Mouse (Mus musculus) gastrocnemius, adult 18-20 months (tissue): ENCODE data around the gene Tacc2. TPM values are rescaled to one million over a fixed set of nuclear protein-coding genes. Genes with fewer than 3 reads are reported as not detected.

Source experiments
- DNase-seq: peaks from one replicate; pipeline ENCODE4 v3.0.0; 2021; ENCODE audit warnings: low spot score
- total RNA-seq, 2 experiments: library from RNA; stranded (reverse); gene quantifications; 2 replicates each; pipeline ENCODE4 v1.2.3; 2021

The Tacc2 gene
- total RNA-seq, 2 experiments from 2014 or later = 414 to 460 TPM

DNA sequence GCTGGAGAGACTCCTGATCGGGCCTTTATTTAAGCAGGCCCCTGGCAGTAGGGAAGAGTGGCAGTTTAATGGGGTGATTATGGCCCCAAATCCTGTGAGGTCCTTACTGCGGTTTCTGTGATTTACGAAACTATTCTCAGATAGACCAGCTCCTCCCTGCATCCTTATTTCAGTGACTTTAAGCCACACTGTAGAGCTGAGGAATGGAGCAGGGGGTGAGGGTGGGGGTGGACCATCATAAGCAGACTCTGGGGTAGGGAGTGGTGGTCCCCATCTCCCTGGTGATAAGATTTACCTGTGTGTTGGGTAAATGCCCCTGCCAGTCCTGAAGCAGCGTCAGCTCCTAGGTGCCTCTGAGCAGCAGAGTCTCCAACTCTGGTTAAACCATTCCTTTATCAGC, 29.7 kb downstream of the Tacc2 start:
- DNase-seq = no peak

DNA sequence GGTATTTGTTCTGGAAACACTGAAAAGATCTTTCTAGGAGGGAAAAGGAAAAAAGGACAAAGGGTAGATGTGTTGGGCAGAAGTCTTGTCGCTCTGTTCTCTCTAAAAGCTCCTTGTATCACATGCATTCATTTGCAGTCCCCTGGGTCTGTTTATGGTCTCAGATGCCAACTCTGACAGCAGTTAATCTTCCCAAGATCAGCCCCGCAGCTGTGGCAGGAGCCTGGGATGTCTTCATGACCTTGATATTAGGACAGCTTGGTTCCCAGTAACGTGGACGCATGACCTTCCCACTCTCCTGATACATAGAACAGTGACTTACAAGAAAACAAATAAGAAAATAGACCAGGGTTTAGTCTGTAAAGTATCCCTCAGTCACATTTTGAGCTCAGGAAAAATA, 36.7 kb downstream of the Tacc2 start:
- peak; percentile 51 for DNase-seq

DNA sequence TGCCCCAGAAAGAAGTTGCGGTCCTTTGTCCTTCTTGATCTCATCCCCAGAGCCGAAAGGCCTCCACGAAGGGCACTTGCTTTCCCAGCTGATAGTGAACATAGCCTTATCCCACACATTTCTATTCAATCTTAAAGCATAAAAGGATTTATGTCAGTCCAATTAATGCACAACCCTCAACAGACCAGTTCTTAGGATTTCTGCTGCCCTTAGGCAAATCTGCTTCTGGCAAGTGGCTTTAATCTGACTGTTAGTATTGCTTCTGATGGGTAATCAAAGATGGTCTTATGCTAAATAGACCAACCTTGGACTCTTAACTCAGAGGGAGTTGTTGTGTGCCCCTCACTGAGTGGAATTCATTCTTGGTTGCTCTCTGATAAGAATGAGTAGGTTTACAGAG, 40.4 kb downstream of the Tacc2 start:
- no peak for DNase-seq

DNA sequence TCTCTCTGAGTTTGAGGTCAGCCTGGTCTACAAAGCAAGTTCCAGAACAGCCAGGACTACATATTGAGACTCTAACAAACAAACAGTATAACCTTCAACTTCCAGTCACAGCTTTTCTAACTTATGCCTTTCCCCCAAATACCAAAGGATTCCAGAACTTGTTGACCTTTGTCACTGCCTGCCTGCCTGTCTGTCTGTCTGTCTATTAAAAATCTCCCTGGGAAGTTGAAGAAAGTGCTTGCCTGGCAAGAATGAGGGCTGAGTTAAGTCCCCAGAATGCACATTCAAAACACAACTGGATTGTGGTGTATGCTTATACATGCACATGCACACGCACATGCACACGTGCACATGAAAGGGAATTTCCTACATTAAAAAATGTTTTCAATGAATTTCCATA, 43.8 kb downstream of the Tacc2 start:
- no peak for DNase-seq

DNA sequence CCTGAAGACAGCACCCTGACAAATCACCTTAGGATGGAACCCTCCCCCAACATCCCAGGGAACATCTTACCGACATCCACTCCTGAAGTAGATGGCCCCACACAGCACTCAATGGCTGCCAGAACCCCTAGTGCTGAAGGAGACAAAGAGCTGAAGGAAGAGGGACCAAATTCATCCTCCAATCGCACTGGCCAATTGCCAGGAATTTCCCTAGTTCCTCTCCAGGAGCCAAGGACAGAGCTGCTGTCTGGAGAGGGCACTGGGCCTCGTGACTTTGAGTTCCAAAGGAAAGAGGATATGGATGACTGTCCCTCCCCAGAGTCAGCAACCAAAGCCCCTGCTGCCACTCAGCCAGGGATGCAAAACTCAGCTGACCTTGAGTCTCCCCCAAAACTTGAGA, 44.7 kb downstream of the Tacc2 start:
- peak; percentile 64 for DNase-seq

DNA sequence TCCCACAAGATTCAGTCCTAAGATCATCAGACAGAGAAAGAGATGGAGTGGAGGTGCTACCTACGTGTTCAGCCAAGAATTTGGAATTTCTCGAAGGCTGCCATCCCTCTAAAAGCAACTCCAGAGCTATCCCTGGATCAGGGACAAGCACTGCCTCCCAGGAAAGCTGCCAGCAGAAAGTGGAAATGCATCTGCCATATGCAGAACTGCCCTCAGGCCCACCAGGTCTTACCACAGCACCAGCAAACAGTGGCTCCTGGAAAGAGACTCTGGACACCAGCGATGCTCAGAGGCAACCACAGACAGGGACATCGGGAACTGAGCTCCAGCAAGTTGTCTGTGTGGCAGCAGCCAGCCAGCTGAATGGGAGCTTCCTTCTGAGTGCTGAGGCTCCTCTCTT, 45.1 kb downstream of the Tacc2 start:
- DNase-seq = peak; percentile 54

DNA sequence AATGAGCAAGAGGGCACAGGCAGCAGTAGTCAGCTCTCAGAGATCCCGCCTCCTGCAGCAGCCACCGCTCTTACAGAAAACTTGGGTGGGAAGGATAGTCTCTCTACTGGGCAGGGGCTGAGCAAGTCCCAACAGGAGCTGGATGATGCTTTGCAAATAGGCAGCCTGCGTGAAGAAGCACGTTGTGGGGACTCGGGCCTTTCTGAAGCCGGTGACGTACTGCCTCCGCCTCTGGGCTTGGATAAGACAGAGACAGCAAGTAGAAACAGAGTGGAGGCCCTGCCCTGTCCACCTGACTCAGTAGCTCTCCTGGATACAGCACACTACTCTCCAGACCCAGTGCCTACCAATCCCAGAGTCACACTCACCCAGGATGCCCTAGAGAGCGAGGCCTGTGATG, 47.1 kb downstream of the Tacc2 start:
- DNase-seq = no peak

DNA sequence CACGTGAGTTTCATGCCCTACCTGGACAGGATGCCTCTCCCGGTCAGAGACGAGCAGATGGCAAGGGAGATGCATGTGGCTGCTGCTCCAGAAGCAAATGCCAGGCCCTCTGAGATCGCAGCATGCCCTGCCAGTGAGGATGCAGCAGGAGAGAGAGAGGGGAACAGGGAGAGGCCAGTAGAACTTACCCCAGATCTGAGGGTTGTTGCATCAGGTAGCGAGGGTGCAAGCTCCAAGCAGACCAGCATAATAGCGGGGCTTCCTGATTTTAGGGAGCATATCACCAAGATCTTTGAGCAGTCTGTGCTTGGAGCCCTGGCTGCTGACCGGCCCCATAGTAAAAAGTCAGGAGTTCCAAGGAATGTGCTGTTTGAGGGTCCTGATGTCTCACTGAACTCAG, 48.1 kb downstream of the Tacc2 start:
- no peak for DNase-seq

DNA sequence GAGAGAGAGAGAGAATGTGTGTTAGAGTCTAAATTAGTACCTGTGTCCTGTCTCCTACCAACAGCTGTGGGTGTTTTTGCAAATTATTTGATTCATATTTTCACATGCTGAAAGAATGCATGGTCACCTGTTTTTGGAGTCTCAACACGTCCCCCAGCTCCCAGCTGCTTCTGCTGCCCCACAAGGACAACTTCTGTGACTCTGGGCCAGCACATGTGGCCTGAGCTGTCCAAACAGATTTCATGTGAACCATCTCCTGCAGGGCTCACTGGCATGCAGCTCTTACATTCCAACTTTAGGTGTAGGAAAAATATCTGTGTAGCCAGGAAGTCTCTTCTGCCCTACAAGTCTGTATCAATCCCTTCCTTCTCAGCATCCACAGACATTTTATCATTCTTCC, 51.4 kb downstream of the Tacc2 start:
- no peak for DNase-seq

DNA sequence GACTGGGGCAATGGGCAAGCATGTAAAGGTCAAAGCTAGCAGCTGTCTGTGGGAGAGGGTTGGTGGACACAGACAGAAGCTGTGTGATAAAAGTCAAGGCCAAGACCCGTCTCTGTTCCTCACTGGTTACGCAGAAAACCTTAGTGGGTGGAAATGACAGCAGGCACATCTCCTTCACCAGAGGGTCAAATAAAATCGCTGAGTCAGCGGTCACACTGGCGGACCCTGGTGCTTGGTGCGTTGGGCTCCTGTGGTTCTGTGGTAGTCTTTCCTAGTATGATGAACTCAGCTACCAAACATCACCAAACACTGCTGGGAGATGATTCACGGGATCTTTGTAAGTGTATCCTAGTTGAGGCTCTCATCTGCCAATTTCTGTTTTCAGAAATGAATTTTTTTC, 52.8 kb downstream of the Tacc2 start:
- no peak for DNase-seq

DNA sequence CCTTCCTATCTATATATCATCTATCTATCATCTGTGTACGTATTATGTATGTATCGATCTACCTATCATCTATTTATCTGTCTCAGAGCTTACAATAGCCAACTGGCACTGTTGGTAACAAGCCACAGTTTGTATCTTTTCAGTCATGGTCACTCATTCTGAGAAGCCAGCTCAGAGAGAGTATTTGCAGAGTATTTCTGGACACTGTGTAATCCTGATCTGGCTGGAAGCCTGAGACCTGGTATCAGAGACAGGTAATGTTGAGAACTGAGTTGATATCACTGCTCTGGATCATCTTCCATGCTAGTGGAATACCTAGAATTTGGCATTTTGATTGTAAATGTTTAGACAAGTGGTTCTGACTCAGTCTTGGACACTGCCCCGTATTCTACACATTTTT, 53.7 kb downstream of the Tacc2 start:
- DNase-seq = peak; percentile 55

DNA sequence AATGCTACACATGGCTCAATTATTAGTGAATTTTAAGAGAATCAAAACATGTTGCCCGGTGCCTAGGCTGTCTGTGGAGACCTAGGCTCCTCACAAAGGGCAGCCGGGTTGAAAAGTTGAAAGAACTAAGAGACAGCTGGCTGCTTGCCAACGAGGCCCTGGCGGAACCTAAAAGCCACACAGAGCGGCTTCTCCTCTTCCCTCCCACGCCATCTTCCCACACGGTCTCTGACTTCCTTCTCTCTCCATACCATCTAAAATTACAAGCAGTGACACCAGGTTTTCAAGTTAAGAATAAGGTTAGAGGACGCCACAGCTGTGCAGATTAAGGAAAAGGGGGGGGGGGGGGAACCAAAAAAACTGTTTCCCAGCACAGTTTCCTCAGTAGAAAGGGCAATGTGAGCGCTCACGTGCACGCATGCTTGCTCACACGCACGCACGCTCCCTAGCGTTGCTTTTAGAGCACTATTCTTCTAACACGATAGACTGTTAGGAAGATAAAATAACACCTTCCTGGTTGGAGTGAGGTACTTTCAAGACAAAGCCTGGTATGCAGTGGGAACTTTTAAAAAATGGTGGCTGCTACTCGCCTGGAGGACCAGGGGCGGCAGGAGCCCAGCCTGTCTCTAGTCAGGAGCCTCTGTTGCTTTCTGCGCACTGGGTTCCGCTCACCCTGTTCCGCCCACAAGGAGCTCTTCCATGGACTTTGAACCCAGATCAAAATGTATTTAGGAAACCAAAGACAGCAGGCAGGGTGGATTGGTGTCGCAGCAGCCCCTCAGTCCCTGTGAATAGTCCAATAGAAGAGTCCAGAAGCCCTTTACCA, 54.5 kb downstream of the Tacc2 start:
- DNase-seq = no peak

DNA sequence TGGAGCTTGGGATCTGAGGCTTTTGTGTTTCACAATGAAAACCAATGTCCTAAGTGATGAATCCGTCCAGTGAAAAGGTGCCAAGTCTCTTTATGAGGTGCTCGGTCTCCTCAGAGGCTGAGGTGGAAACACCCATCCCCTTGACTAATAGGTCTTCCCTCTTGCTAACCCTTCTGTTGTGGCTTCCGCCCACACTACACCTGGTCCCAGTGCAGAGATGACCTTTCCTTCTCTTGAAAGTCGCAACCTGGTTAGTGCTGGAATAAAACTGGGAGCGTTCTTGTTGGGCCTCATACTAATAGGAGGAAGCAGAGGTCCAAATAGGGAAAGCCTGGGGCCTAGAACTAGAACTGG, 55.1 kb downstream of the Tacc2 start:
- DNase-seq = no peak

DNA sequence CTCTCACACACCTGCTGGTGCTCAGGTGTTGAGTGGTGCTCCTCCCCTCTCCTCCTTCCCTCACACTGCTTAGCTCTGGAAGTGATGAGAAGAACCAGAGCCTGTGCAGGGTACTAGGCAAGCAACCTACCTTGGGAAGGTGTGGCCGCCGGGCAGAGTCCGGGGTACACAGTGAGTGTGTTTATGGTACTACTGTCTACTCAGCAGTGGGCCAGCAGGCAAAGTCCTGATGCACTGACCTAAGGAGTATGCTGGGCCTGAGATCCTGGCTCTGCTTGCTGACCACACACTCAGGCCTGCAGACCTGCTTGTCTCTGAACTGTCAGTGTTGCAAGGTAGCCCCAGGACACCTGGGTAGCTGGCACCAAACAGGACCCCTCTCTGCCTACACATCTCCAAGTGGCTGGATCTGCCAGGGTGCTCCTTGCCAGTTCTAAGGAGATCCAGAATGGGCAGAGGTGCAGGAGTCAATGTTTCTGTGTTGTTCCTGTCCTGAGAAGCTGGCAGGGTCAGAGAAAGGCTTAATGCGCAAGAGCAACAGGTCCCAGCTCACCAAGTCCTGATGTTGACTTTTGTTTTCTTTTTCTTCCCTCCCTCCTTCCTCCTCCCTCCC, 57.1 kb downstream of the Tacc2 start:
- no peak for DNase-seq

DNA sequence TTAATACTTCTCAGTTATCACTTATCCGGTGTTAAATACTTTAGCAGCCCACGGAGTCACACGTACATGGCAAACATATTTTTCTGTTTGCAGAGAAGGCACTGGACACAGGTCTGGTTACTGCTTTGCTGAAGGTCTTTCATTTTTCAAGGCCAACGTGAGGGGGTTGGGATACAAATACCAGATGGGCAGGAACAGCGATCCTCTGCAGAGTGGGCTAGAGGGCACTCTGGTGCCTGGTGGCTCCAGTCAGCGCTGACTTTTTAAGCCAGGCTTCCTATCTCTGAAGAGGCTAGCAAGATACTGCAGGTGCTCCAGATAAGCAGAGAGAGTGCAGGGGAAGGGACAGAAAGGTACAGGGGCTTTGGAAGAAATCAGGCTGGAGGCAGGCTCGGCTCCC, 58.0 kb downstream of the Tacc2 start:
- no peak for DNase-seq

DNA sequence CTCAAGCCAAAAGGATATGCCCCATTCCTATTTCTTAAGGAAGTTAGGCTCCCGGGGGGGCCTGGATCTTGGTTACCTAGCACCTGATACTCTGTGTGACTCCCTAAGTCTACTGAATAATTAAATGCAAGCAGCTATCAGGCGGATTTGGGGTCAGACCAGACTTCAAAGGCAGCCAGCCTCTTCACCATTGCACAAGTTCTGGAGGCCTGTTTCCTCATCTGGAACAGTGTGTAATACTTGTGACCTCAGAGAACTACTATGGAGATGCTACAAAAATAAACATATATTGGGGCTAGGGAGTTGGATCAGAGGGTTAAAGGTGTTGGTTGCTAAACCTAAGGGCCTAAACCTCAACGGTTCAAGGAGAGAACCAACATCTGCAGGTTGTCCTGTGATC, 59.0 kb downstream of the Tacc2 start:
- DNase-seq = no peak

DNA sequence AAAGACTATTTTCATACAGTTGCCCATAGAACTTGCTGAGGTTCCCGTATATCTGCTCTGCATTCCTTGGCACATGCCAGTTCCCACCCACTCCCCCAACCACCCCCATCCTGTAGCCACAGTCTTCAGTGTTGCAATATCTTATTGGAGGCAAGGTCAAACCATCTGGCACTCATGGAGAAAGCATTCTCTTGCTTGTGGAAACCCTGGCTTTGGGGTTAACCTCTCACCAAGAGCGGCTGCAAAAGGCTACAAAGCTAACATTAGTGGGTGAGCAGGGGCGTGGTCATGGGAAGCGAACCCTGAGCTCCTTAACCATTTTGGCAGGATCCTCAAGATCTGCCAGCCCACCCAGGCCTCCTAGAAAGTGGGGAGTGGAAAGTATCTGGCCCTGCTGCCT, 59.7 kb downstream of the Tacc2 start:
- no peak for DNase-seq

DNA sequence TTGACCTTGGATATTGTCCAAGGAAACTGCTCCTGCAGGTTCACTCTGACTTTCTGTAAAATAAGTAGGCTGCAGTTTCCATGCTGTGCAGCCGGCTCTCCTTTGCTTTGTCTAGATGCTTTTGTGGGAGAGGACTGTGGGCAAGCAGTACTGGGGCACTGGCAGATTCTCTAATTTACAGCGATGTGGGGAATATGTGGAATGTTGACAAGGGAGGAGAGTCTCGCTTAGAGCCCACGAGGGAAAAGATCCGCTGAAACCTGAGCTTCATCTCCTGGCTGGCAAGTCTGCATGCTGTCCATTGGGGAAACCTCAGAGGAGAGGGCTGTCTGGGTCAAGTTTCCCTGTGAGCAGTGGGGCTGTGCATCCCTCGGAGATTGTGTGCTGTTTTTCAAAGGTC, 60.6 kb downstream of the Tacc2 start:
- DNase-seq = no peak

DNA sequence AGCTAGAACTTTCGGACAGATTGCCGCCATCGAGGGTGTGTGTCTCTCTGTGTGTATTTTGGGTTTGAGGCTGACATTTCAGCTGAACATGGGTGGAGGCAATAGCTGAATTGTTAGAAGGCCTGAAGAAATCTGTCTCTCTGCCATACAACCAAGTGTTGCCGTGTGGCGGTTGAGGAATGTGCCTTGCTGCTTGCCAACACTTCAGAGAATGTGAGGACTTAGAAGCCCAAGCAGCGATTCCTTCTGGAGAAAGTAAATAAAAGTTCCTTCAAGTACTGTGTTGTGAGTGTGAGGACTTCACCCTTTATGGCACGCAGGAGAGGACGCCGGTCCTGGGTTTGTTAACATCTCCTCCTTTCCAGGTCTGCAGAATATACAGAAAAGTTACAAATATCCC, 63.4 kb downstream of the Tacc2 start:
- no peak for DNase-seq

DNA sequence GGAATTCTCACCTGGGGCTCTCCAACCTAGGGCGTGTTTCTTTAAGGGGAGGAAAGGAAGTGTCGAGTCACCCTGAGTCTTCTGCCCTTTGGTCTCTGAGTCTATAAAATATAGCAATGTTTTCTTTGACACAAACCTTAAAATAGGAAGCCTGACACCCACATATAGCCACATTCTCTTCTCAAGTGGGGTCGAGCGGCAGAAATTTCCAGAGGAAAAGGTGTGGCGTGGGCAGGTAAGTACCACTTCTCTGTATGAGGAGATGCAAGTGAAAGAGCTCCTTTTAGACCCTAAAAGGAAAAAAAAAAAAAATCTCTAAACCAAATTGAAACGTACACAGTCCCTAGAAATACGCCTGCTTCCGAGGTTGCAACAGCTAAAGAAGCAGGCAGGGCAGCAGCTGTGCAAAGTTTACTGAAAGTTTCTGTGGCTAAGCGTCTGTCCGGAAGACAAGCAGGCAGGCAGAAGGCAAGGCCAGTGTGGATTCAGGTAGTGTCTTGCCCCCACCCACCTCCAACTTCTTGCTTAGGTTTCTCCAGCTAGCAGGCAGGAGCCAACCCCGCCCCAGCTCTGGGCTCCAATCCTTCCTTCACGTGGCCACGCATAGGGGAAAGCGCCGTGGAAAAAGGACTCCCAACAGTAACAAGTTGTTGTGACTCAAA, 68.2 kb downstream of the Tacc2 start:
- DNase-seq = no peak

DNA sequence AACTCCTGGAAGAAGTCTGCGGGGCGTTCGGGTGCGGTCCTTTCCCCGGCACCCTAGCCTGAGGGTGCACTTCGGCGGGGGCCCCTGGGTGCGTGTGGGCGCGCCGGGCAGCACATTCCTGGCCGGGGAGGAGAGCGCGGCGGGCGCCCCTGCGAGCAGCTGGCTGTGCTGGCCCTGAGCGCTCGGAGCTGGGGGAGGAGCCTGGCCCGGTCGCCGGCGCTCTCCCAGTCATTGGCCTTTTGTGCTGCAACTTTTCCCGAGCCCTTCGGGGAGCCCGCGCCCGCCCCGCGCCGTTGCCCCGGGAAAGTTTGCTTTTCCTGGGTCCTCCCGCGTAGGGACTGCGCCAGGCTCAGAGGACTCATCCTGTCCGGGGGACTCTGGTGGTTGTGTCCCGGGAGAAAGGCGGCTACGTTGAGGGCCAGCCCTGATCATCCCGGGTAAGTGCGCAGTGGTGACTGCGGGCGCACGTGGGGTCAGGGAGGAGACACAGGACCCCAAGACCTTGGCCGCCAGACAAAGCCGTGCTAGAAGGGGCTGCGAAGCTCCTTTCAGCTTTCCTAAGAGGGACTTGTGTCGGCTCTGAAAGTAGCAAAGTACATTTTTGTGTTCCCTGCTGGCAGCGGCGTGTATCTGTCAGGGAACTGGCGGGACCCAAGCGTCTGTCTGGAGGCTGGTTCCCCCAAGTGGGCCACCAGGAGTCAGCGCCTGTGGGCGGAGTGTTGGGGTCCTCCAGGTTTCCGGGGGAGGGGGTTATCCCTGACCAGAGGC, 68.9 kb downstream of the Tacc2 start:
- DNase-seq = peak; percentile 82

DNA sequence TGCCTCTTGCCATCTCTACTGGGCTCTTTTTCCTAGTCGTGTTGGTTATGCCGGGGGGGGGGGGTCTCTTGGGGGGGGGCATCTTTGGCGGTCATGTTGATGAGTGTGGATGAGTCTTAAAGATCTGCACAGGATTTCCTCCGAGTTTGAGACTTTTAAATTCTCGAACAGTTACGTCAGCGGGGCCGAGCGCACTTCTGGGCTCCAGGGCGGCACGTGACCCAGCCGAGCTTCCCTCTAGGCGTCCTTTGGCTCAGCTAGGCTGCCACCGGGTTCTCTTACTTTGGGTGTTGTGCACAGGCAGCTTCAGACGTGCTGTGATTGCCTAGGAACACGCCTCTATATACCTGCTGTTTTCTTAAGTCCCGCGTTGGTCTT, 69.5 kb downstream of the Tacc2 start:
- peak; percentile 84 for DNase-seq
